ENCODE assay signal across 8 mouse cellular contexts in genomic region chr17:87330921-87331291, GRCm38 (mm10). TPM values are rescaled to one million over a fixed set of nuclear protein-coding genes. Genes with fewer than 3 reads are reported as not detected.
A peak's percentile ranks its signal among the peaks of the same experiment; 100 is the strongest.
DNase-seq lines count a peak whose midpoint lies in the region; ATAC-seq and TF ChIP-seq lines count a peak whose summit lies in the region.

No protein-coding gene starts in this region.

- no peaks in the 10 kb centered on the region for H3K36me3 ChIP-seq in forebrain, embryonic 11.5 days (ENCODE audit: control insufficient read depth, insufficient read depth, low read length)
- no peaks in the 10 kb centered on the region for H3K36me3 ChIP-seq in midbrain, embryonic 12.5 days

- peaks cover 24% of the 10 kb centered on the region for H3K4me1 ChIP-seq in forebrain, embryonic 11.5 days (replicated peaks; ENCODE audit: control insufficient read depth, insufficient read depth, low read length)
- peaks cover 49% of the 10 kb centered on the region for H3K4me1 ChIP-seq in midbrain, embryonic 12.5 days

- no peak for TF ChIP-seq CTCF in gastrocnemius, adult 2 months (IDR thresholded peaks at IDR 0.05)

- peak; percentile 64 for DNase-seq in gastrocnemius, adult 2 months
- DNase-seq in gastrocnemius, adult 8-10 months (ENCODE audit: low spot score in 2 of 2), result no peak
- DNase-seq in Muller cell, postnatal 12 days (ENCODE audit: inconsistent ontology term), result peak; percentile 54
- DNase-seq in forebrain, embryonic 11.5 days (ENCODE audit: low spot score), result peak; percentile 75
- DNase-seq in kidney, postnatal 14 days, result peak; percentile 54
- DNase-seq in left cerebral cortex, postnatal 36 days (ENCODE audit: low spot score in 2 of 2), result no peak
- DNase-seq in adrenal gland, adult 2 months, result no peak

- no peaks in the 10 kb centered on the region for H3K27me3 ChIP-seq in forebrain, embryonic 11.5 days (ENCODE audit: control insufficient read depth, insufficient read depth, low read length)
- H3K27me3 ChIP-seq in midbrain, embryonic 12.5 days, result peaks cover 27% of the 10 kb centered on the region

- peak; percentile 47; the same call in 1 of the 2 replicates for ATAC-seq in forebrain, embryonic 11.5 days (replicated peaks; ENCODE audit: low FRiP score)
- peak; percentile 51 for ATAC-seq in midbrain, embryonic 12.5 days (ENCODE audit: low FRiP score, low read depth)

- H3K4me3 ChIP-seq in gastrocnemius, adult 2 months, result peak overlapping the region; percentile 26
- H3K4me3 ChIP-seq in forebrain, embryonic 11.5 days (ENCODE audit: low read depth, low read length), result no peak overlapping the region
- H3K4me3 ChIP-seq in midbrain, embryonic 12.5 days, result no peak overlapping the region

- peak overlapping the region; percentile 38 for H3K4me2 ChIP-seq in forebrain, embryonic 11.5 days (ENCODE audit: low read depth, low read length, severe bottlenecking)
- H3K4me2 ChIP-seq in midbrain, embryonic 12.5 days (replicated peaks), result peak overlapping the region; percentile 41

- under 1% methylated on average over 11 of the region's 11 CpGs for WGBS in forebrain, embryonic 11.5 days
- WGBS in midbrain, embryonic 12.5 days, result under 1% methylated on average over 11 of the region's 11 CpGs

- H3K9ac ChIP-seq in forebrain, embryonic 11.5 days (ENCODE audit: low read length), result peak overlapping the region; percentile 25; the same call in 1 of the 2 replicates
- H3K9ac ChIP-seq in midbrain, embryonic 12.5 days (replicated peaks), result no peak overlapping the region; the same call in 1 of the 2 replicates

- intact Hi-C loops in gastrocnemius, adult 2 months (cut with DNase I), result no loop called here
- intact Hi-C loops in left cerebral cortex, postnatal 36 days (cut with DNase I), result loop anchor here (2.0 kb wide), 1 partner anchor 116 kb away; the partner anchor contains the start of gene Calm2

- no peaks in the 10 kb centered on the region for H3K9me3 ChIP-seq in forebrain, embryonic 11.5 days (ENCODE audit: control insufficient read depth, low read length)
- no peaks in the 10 kb centered on the region for H3K9me3 ChIP-seq in midbrain, embryonic 12.5 days

- H3K27ac ChIP-seq in gastrocnemius, adult 2 months, result peak overlapping the region; percentile 66
- H3K27ac ChIP-seq in forebrain, embryonic 11.5 days (ENCODE audit: low read depth, low read length), result peak overlapping the region; percentile 5
- peak overlapping the region; percentile 75 for H3K27ac ChIP-seq in midbrain, embryonic 12.5 days (replicated peaks)

RNA-seq across cellular contexts. Expression of gene Ttc7, which starts 48.2 kb away (rescaled TPM):
- 10 to 100 TPM in 1 of 2 experiments, 1 to 10 TPM in 1; 8.9 to 15.9 TPM for total RNA-seq in gastrocnemius, adult 2 months (2021)
- 1 to 10 TPM; 8.2 to 9.4 (median 9.1) TPM for total RNA-seq in gastrocnemius, adult 8-10 months (2022)
- polyA plus RNA-seq in forebrain, embryonic 11.5 days (2014; fragmentation: Nextera tagmentation; extraction: Ambion mirVana), result 4.2 and 4.3 TPM in 2 replicates
- polyA plus RNA-seq in midbrain, embryonic 12.5 days (2016; fragmentation: Nextera tagmentation; extraction: Ambion mirVana), result 4.6 and 5.7 TPM in 2 replicates
- 10 to 100 TPM; 13.1 to 14.7 TPM for total RNA-seq in left cerebral cortex, postnatal 36 days (2021)
- 10 to 100 TPM; 12.0 to 15.1 TPM for total RNA-seq in adrenal gland, adult 2 months (2021)
- 30.6 and 34.0 TPM in 2 replicates for polyA plus RNA-seq in adrenal gland, adult 2 months (2012; rRNA removed)

Comparison
In these comparisons a context has a peak if more than half of its experiments do, and no peak if none do; other contexts are left out.
1. DNase-seq: peak in gastrocnemius, adult 2 months (single experiment), Muller cell, postnatal 12 days (single experiment), forebrain, embryonic 11.5 days (single experiment) and kidney, postnatal 14 days (single experiment); none in gastrocnemius, adult 8-10 months (0 of 2), left cerebral cortex, postnatal 36 days (0 of 2) and adrenal gland, adult 2 months (single experiment).
2. H3K27ac ChIP-seq: peak in every context shown above with its lines; median percentile 75 in midbrain, embryonic 12.5 days; 66 in gastrocnemius, adult 2 months; 5 in forebrain, embryonic 11.5 days.